Mouse (Mus musculus) cerebellum, adult (tissue): ENCODE data around the gene Rad51b.

Experiments
- ATAC-seq: cut with Nextera tagmentation; 2 replicates; pipeline ENCODE4 v1.9.2; 2017; ENCODE audit warnings: mild to moderate bottlenecking, moderate library complexity, mixed read lengths; ENCODE audit not compliant: insufficient number of reproducible peaks, low FRiP score, low TSS enrichment

Gene Rad51b

GRCm38 (mm10) chr12:79839096-79839941, 542.2 kb downstream of the Rad51b start:
- ATAC-seq = no peak

- ATAC-seq = no peak
Measured at GRCm38 (mm10) chr12:79840465-79840864, 543.4 kb downstream of the Rad51b start.

- ATAC-seq = no peak
Measured at GRCm38 (mm10) chr12:79841248-79841647, 544.2 kb downstream of the Rad51b start.

GRCm38 (mm10) chr12:79842319-79842718, 545.2 kb downstream of the Rad51b start:
- no peak for ATAC-seq

GRCm38 (mm10) chr12:79843002-79843401, 545.9 kb downstream of the Rad51b start:
- no peak for ATAC-seq

GRCm38 (mm10) chr12:79843496-79843895, 546.4 kb downstream of the Rad51b start:
- no peak for ATAC-seq

GRCm38 (mm10) chr12:79846247-79847151, 549.4 kb downstream of the Rad51b start:
- no peak for ATAC-seq

GRCm38 (mm10) chr12:79848539-79848938, 551.5 kb downstream of the Rad51b start:
- no peak for ATAC-seq

- ATAC-seq = no peak
Measured at GRCm38 (mm10) chr12:79850021-79850420, 552.9 kb downstream of the Rad51b start.

- ATAC-seq = no peak
Measured at GRCm38 (mm10) chr12:79851898-79852297, 554.8 kb downstream of the Rad51b start.

GRCm38 (mm10) chr12:79852606-79853005, 555.5 kb downstream of the Rad51b start:
- no peak for ATAC-seq

GRCm38 (mm10) chr12:79853901-79854490, 556.9 kb downstream of the Rad51b start:
- no peak for ATAC-seq

- no peak for ATAC-seq
Measured at GRCm38 (mm10) chr12:79854507-79854906, 557.4 kb downstream of the Rad51b start.

- ATAC-seq = no peak
Measured at GRCm38 (mm10) chr12:79856116-79856909, 559.2 kb downstream of the Rad51b start.

- no peak for ATAC-seq
Measured at GRCm38 (mm10) chr12:79857704-79858103, 560.6 kb downstream of the Rad51b start.

GRCm38 (mm10) chr12:79858336-79858735, 561.3 kb downstream of the Rad51b start:
- no peak for ATAC-seq

GRCm38 (mm10) chr12:79859354-79860247, 562.5 kb downstream of the Rad51b start:
- no peak for ATAC-seq

GRCm38 (mm10) chr12:79860248-79860555, 563.1 kb downstream of the Rad51b start:
- no peak for ATAC-seq
